Mouse (Mus musculus): Measurements from ENCODE around the gene Vwa8.
A peak's percentile ranks its signal among the peaks of the same experiment; 100 is the strongest.

Gene Vwa8

GRCm38 (mm10) chr14:79226741-79227140 is 377.9 kb downstream of the Vwa8 start:
- no peak for DNase-seq (ENCODE audit: low spot score in 2 of 2)

- DNase-seq (ENCODE audit: low spot score in 2 of 2), result no peak
These were observed 379.1 kb downstream of the Vwa8 start for GRCm38 (mm10) chr14:79227955-79228354.

- no peak for DNase-seq (ENCODE audit: low spot score in 2 of 2)
These were observed 382.8 kb downstream of the Vwa8 start for GRCm38 (mm10) chr14:79231677-79232076.

DNA sequence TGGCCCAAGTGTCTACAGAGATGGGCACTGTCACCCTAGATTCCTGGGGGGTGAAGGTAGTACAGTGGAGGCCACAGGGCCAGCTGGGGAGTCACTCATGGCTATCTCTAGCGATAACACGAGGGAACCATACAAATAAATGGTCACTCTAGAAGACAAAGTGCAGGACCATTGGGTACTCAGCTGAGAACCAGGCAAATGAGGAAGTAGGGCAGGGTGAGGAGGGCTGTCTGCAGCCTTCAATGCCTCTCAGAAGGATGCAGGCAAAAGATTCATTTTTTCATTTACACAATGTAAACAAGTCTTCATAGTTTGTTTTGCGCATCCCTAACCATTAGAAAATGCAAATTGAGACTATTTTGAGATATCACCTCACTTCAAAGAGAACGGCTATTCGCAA is 384.8 kb downstream of the Vwa8 start:
- no peak for DNase-seq (ENCODE audit: low spot score in 2 of 2)

DNA sequence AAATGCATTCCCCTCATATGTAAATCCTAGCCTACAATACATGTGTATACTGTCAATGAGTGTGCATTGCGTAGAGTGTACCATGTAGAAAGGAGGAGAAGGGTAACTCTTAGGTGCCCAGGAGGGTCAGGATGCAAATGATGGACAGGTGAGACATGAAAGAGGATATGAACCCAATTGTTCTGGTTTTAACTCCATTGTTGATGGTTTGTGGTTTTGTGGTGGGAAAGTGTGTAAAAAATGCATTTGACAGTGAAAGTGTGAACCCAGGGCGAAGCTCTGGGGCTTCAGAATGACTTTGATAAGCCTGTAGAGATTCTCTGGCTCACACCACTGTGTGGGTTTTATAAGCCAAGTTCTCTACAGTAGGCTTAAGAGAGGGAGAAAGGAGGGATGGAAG is 385.7 kb downstream of the Vwa8 start:
- no peak for DNase-seq (ENCODE audit: low spot score in 2 of 2)

- DNase-seq (ENCODE audit: low spot score in 2 of 2), result no peak
These were observed 386.3 kb downstream of the Vwa8 start for GRCm38 (mm10) chr14:79235157-79235556.

DNA sequence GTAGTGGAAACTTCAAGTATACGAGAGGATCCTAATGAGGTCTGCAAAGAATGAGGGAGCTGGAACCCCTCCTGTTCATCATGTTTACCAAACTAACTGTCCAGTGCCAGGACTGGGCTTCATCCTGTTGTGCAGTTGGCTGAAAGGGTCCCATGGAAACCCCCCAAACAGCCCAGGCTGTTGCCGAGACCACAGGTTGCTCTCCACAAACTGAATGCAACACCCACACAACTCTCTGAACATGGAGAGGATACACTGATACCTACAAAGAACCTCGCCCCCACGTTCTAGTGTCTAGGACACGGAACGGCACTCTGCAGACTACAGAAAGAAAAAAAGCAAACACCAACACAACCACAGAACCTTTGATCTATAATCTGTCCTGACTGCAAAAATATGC is 387.4 kb downstream of the Vwa8 start:
- peak in 1 of 2 experiments; percentile 13 for DNase-seq (ENCODE audit: low spot score in 2 of 2)

GRCm38 (mm10) chr14:79239402-79239801 is 390.6 kb downstream of the Vwa8 start:
- DNase-seq (ENCODE audit: low spot score in 2 of 2), result peak in 1 of 2 experiments; percentile 7

DNA sequence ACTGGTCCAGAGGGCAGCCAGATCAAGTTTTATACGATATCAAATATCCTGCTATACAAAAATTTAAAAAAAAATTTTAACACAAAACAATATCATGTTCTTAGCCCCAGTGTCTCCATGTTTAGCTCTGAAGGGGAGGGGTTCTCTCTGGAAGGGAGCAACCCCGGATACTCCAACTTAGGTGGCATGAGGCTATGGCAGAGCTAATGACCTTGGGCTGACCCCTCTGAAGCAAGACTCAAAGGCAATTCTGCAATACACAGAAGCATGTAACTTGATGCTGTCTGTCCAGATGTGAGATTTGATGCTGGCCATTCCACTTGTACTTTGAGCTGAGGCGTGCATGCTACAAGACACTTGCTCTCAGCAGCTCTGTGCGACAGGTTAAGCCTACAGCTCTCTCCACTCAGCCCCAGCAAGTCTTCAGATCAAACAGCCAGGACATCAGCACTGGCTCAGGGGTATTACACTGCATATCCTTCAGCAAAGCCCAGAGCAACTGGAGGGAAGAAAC is 392.3 kb downstream of the Vwa8 start:
- no peak for DNase-seq (ENCODE audit: low spot score in 2 of 2)

DNA sequence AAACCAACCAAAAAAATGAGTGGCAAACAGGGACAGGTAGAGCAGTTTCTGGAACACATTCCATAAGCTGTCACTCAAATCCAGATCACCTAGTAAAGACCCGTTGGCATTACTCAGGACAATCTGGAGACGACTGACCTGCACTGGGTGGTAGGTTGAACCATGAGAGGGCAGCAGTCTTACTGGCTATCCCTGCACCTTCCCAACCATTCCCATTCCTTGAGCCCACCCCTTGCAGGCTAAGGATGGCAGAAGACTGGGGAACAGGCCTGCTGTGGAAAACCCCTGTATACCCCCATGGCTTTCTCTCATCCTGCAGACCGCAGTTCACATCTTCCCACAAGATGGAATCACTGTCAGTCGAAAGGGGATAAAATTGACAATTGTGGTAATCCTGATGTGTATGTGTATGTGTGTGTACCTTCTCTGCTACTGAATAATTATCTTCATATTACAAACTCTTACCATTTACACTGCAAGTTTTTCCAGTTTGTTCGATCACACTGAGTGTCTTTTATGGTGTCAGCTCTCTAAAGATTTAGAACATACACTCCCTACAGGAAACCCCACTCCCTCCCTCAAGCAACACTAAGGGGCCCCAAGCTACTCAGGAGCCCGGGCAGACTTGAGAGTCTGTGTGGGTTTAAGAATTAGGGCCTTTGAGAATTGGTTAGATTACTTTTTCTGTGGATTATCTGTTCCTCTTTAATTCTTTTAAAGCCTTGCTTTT is 393.0 kb downstream of the Vwa8 start:
- DNase-seq (ENCODE audit: low spot score in 2 of 2), result no peak

DNA sequence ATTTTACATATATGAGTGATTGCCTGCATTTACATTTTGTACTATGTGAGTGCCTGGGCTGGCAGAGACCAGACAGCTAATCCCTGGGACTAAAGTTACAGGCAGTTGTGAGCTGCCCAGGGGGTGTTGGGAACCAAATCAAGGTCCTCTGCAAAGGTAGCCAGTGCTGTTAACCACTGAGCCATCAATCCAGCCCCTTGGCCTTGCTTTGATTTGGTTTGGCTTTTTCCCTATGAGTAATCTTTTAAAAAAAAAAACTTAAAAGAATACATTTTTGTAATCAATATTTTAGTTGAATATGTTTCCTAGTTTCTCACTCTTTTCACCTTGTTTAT is 393.5 kb downstream of the Vwa8 start:
- DNase-seq (ENCODE audit: low spot score in 2 of 2), result no peak

GRCm38 (mm10) chr14:79243038-79243883 is 394.4 kb downstream of the Vwa8 start:
- DNase-seq (ENCODE audit: low spot score in 2 of 2), result peak; percentile 46 to 54

DNA sequence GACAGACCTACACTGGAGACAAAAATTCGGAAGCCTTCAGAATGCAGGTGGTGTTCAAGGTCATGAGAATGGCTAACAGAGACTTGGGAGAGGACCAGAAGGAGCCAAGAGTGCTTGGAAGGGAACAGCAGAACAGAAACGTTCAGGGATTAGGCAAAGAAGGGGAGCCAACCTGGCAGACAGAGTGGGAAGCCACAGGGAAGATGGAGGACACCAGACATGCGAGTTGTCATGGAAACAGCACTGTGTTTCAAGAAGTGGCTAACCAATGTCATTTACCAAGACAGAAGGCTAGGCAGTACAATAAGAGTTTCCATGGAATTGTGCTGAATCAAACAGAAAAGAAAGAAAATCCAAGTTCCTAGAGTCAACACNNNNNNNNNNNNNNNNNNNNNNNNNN is 395.7 kb downstream of the Vwa8 start:
- no peak for DNase-seq (ENCODE audit: low spot score in 2 of 2)

DNA sequence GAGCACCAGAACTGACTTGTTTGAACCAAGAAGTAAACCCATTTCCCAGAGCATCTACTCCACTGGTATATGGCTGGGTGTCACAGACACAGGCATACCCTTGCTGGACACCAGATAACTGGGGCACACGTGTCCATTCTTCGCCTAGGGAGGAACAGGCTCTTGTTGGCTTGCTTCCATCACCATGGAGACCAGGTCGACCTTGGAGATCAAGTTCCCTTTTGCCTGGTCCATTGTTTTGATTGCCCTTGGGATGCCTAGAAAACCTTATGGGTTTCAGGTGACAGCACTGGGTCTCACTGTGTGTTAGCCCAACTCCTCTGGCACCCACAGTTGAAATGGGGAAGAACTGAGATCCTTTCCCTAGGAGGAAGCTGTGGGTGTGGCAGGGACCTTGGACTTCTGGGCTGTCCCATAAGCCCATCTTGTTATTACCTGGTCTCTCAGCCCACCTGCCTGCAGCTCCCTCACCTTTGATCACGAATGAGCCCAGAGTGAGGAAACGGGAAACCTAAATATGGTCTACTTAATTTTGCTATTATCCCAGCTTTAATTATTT is 403.0 kb downstream of the Vwa8 start:
- no peak for DNase-seq (ENCODE audit: low spot score in 2 of 2)
